Mouse (Mus musculus): ENCODE measurements around the gene Ppm1f. TPM values are rescaled to one million over a fixed set of nuclear protein-coding genes. Genes with fewer than 3 reads are reported as not detected.
"Not testable (repeated sequence)": the region's sequence is repeated elsewhere in the genome, so short reads cannot be mapped to it uniquely, and the experiment has no call there.

Gene Ppm1f
- polyA plus RNA-seq, 1 experiment: 17.9 TPM

DNA sequence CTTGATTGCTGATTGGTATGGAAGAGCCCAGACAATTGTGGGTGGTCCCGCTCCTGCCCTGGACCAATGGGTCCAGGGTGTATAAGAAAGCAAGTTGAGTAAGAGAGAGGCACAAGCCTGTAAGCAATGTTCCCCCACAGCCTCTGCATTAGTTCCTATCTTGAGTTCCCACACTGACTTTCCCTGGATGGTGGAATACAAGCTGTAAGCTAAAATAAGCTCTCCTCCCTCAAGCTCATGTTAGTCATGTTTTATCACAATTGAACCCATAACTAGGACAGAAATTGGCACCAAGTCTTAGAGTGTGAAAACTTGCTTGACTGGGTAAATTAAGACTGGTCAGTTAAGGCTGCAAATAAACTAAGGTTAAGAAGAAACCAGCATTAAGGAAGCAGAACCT is 40.7 kb upstream of the Ppm1f start:
- Histone ChIP-seq H3K4me2 (ENCODE audit: low read depth) (no peak overlapping the region), H3K36me3 (ENCODE audit: control insufficient read depth, insufficient read depth) (no peaks in the 10 kb centered on the region), H3K27me3 (ENCODE audit: control insufficient read depth, insufficient read depth, insufficient read length) (peaks cover 4% of the 10 kb centered on the region), H3K79me2 (ENCODE audit: control insufficient read depth, insufficient read depth) (no peaks in the 10 kb centered on the region), H3K4me3 (no peak overlapping the region), H3ac (ENCODE audit: control insufficient read depth, insufficient read length) (no peak overlapping the region)
- TF ChIP-seq TCF3 (IDR thresholded peaks at IDR 0.05; ENCODE audit: insufficient read length, low read depth): no peak
- TF ChIP-seq MYOD1 (IDR thresholded peaks at IDR 0.05; ENCODE audit: control insufficient read depth in 1 of 3, insufficient read length in 2 of 3, low read depth in 2 of 3): no peak
- TF ChIP-seq POLR2AphosphoS2 (IDR thresholded peaks at IDR 0.05; ENCODE audit: insufficient read length, low read depth): no peak
- no peak for TF ChIP-seq TCF12 (IDR thresholded peaks at IDR 0.05; ENCODE audit: insufficient read depth, poor library complexity, severe bottlenecking)
- TF ChIP-seq MYOG (IDR thresholded peaks at IDR 0.05; ENCODE audit: control insufficient read depth in 1 of 3, insufficient read depth in 1 of 3, insufficient read length in 2 of 3, low read depth in 2 of 3): no peak
- TF ChIP-seq SRF (IDR thresholded peaks at IDR 0.05; ENCODE audit: control insufficient read depth, insufficient read length, low read depth): no peak
- no peak for TF ChIP-seq POLR2A (IDR thresholded peaks at IDR 0.05; ENCODE audit: insufficient read length, low read depth)
- no peak for TF ChIP-seq CEBPB (IDR thresholded peaks at IDR 0.05; ENCODE audit: insufficient read depth, poor library complexity, severe bottlenecking)

DNA sequence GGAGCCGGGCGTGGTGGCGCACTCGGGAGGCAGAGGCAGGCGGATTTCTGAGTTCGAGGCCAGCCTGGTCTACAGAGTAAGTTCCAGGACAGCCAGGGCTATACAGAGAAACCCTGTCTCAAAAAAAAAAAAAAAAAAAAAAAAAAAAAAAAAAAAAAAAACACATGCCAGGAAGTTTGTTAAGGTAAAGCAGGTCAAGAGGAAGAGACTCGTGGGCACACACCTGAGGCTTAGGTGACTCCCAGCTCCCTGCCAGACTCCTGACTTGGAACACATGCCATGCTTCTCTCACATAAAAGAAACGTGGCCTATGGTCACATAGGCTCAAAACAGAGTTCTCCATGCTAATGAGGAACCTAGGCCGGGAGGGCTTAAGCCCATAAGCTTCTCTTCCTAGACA is 40.2 kb upstream of the Ppm1f start:
- H3K79me2 ChIP-seq (ENCODE audit: control insufficient read depth, insufficient read depth); H3K4me2 ChIP-seq (ENCODE audit: low read depth); H3ac ChIP-seq (ENCODE audit: control insufficient read depth, insufficient read length); H3K27me3 ChIP-seq (ENCODE audit: control insufficient read depth, insufficient read depth, insufficient read length); H3K4me3 ChIP-seq; H3K36me3 ChIP-seq (ENCODE audit: control insufficient read depth, insufficient read depth): not testable (repeated sequence)

DNA sequence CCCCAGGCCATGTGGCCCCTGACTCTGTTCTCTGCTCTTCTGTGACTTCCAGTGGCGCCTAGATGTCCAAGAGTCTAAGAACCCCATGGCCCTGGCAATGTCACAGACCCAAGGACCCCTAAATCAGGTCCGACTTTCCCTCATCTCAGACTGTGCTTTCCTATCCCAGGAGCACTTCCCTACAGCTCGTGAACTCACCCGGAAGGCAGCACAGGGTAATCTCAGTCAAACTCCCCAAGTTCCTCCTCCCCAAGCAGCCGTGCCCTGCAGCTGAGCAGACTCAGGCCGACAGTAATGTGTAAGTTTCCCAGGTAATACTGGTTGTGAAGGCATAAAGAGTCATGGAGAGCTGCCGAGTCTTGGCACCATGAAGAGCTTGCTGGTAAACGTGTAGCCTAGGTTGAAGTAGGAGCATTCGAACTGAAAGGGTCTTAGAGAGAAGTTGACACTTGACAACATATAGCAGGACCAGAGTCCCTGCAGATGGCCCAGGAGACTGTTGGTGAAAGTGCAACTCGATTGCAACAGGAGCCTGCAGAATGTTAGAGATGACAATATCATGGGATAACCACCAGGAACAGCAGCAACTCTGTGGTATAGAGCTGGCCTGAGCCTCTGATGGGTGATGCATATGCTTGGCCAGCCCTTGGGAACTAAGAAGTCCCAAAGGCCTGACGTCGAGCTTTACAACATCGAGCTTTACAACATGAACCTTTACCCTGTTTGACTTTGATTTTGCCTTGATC is 39.4 kb upstream of the Ppm1f start:
- Histone ChIP-seq H3K79me2 (ENCODE audit: control insufficient read depth, insufficient read depth) (no peaks in the 10 kb centered on the region), H3K27me3 (ENCODE audit: control insufficient read depth, insufficient read depth, insufficient read length) (peaks cover 4% of the 10 kb centered on the region), H3K4me2 (ENCODE audit: low read depth) (no peak overlapping the region), H3ac (ENCODE audit: control insufficient read depth, insufficient read length) (no peak overlapping the region), H3K4me3 (no peak overlapping the region), H3K36me3 (ENCODE audit: control insufficient read depth, insufficient read depth) (no peaks in the 10 kb centered on the region)
- no peak for TF ChIP-seq POLR2A (IDR thresholded peaks at IDR 0.05; ENCODE audit: insufficient read length, low read depth)
- TF ChIP-seq MYOD1 (IDR thresholded peaks at IDR 0.05; ENCODE audit: control insufficient read depth in 1 of 3, insufficient read length in 2 of 3, low read depth in 2 of 3): no peak
- TF ChIP-seq USF1 (IDR thresholded peaks at IDR 0.05; ENCODE audit: low read depth): no peak
- no peak for TF ChIP-seq CEBPB (IDR thresholded peaks at IDR 0.05; ENCODE audit: insufficient read depth, poor library complexity, severe bottlenecking)
- TF ChIP-seq TCF12 (IDR thresholded peaks at IDR 0.05; ENCODE audit: insufficient read depth, poor library complexity, severe bottlenecking): no peak
- no peak for TF ChIP-seq SRF (IDR thresholded peaks at IDR 0.05; ENCODE audit: control insufficient read depth, insufficient read length, low read depth)
- TF ChIP-seq MYOG (IDR thresholded peaks at IDR 0.05; ENCODE audit: control insufficient read depth in 1 of 3, insufficient read depth in 1 of 3, insufficient read length in 2 of 3, low read depth in 2 of 3): no peak
- no peak for TF ChIP-seq POLR2AphosphoS2 (IDR thresholded peaks at IDR 0.05; ENCODE audit: insufficient read length, low read depth)
- TF ChIP-seq MAX (IDR thresholded peaks at IDR 0.05; ENCODE audit: low read depth): no peak
- no peak for TF ChIP-seq REST (IDR thresholded peaks at IDR 0.05; ENCODE audit: insufficient read depth, insufficient read length)
- TF ChIP-seq TCF3 (IDR thresholded peaks at IDR 0.05; ENCODE audit: insufficient read length, low read depth): no peak

DNA sequence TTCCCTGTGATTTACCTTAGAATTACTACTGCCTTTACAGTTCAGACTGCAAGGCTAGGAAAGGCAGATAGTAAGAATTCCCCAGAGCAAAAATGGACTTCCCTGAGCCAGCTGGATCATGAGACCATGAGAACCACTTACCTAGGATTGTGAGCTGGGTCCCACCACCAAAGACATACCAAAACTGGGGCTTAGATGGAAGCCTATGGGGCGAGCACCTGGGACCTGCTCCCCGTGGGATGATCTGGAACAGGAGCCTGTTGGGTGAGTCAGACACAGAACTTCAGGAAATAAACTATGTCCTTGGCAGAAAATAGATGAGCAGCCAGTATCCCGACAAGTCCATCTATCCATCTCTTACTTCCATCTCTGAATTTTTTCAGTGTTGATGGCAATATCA is 34.0 kb upstream of the Ppm1f start:
- TF ChIP-seq CEBPB (IDR thresholded peaks at IDR 0.05; ENCODE audit: insufficient read depth, poor library complexity, severe bottlenecking) (no peak), REST (IDR thresholded peaks at IDR 0.05; ENCODE audit: insufficient read depth, insufficient read length) (no peak), TCF12 (IDR thresholded peaks at IDR 0.05; ENCODE audit: insufficient read depth, poor library complexity, severe bottlenecking) (no peak), MAX (IDR thresholded peaks at IDR 0.05; ENCODE audit: low read depth) (no peak), SRF (IDR thresholded peaks at IDR 0.05; ENCODE audit: control insufficient read depth, insufficient read length, low read depth) (no peak), E2F4 (IDR thresholded peaks at IDR 0.05; ENCODE audit: insufficient read depth) (no peak), MYOD1 (IDR thresholded peaks at IDR 0.05; ENCODE audit: control insufficient read depth in 1 of 3, insufficient read length in 2 of 3, low read depth in 2 of 3) (no peak), MYOG (IDR thresholded peaks at IDR 0.05; ENCODE audit: control insufficient read depth in 1 of 3, insufficient read depth in 1 of 3, insufficient read length in 2 of 3, low read depth in 2 of 3) (no peak), POLR2AphosphoS2 (IDR thresholded peaks at IDR 0.05; ENCODE audit: insufficient read length, low read depth) (no peak), POLR2A (IDR thresholded peaks at IDR 0.05; ENCODE audit: insufficient read length, low read depth) (no peak), TCF3 (IDR thresholded peaks at IDR 0.05; ENCODE audit: insufficient read length, low read depth) (no peak), USF1 (IDR thresholded peaks at IDR 0.05; ENCODE audit: low read depth) (no peak)
- Histone ChIP-seq H3K36me3 (ENCODE audit: control insufficient read depth, insufficient read depth) (no peaks in the 10 kb centered on the region), H3ac (ENCODE audit: control insufficient read depth, insufficient read length) (no peak overlapping the region), H3K27me3 (ENCODE audit: control insufficient read depth, insufficient read depth, insufficient read length) (peaks cover 12% of the 10 kb centered on the region), H3K4me3 (no peak overlapping the region), H3K4me2 (ENCODE audit: low read depth) (no peak overlapping the region), H3K79me2 (ENCODE audit: control insufficient read depth, insufficient read depth) (no peaks in the 10 kb centered on the region)

GRCm38 (mm10) chr16:16863978-16864377 is 32.3 kb upstream of the Ppm1f start, which contains the start of gene Igll1:
Gene Igll1 (minus strand): TSS chr16:16863985.
- no peaks in the 10 kb centered on the region for H3K79me2 ChIP-seq (ENCODE audit: control insufficient read depth, insufficient read depth)
- no peak within 1 kb of the TSS for H3ac ChIP-seq (ENCODE audit: control insufficient read depth, insufficient read length)
- H3K4me2 ChIP-seq (ENCODE audit: low read depth): no peak within 1 kb of the TSS
- no peaks in the 10 kb centered on the region for H3K36me3 ChIP-seq (ENCODE audit: control insufficient read depth, insufficient read depth)
- H3K4me3 ChIP-seq: no peak within 1 kb of the TSS
- peaks cover 12% of the 10 kb centered on the region for H3K27me3 ChIP-seq (ENCODE audit: control insufficient read depth, insufficient read depth, insufficient read length)
- no peak for TF ChIP-seq REST (IDR thresholded peaks at IDR 0.05; ENCODE audit: insufficient read depth, insufficient read length)
- no peak for TF ChIP-seq TCF3 (IDR thresholded peaks at IDR 0.05; ENCODE audit: insufficient read length, low read depth)
- TF ChIP-seq MYOD1 (IDR thresholded peaks at IDR 0.05; ENCODE audit: control insufficient read depth in 1 of 3, insufficient read length in 2 of 3, low read depth in 2 of 3): no peak
- no peak for TF ChIP-seq SRF (IDR thresholded peaks at IDR 0.05; ENCODE audit: control insufficient read depth, insufficient read length, low read depth)
- TF ChIP-seq CEBPB (IDR thresholded peaks at IDR 0.05; ENCODE audit: insufficient read depth, poor library complexity, severe bottlenecking): no peak
- TF ChIP-seq E2F4 (IDR thresholded peaks at IDR 0.05; ENCODE audit: insufficient read depth): no peak
- TF ChIP-seq POLR2AphosphoS2 (IDR thresholded peaks at IDR 0.05; ENCODE audit: insufficient read length, low read depth): no peak
- no peak for TF ChIP-seq TCF12 (IDR thresholded peaks at IDR 0.05; ENCODE audit: insufficient read depth, poor library complexity, severe bottlenecking)
- no peak for TF ChIP-seq MYOG (IDR thresholded peaks at IDR 0.05; ENCODE audit: control insufficient read depth in 1 of 3, insufficient read depth in 1 of 3, insufficient read length in 2 of 3, low read depth in 2 of 3)
- TF ChIP-seq MAX (IDR thresholded peaks at IDR 0.05; ENCODE audit: low read depth): no peak
- no peak for TF ChIP-seq POLR2A (IDR thresholded peaks at IDR 0.05; ENCODE audit: insufficient read length, low read depth)
- TF ChIP-seq USF1 (IDR thresholded peaks at IDR 0.05; ENCODE audit: low read depth): no peak
